Mouse (Mus musculus): ENCODE data around the gene Accsl. TPM values are rescaled to one million over a fixed set of nuclear protein-coding genes. Genes with fewer than 3 reads are reported as not detected.
A peak's percentile ranks its signal among the peaks of the same experiment; 100 is the strongest.

Accsl gene
- total and polyA plus RNA-seq, 2 experiments from 2014 or later = 0.22 to 1.2 TPM

DNA sequence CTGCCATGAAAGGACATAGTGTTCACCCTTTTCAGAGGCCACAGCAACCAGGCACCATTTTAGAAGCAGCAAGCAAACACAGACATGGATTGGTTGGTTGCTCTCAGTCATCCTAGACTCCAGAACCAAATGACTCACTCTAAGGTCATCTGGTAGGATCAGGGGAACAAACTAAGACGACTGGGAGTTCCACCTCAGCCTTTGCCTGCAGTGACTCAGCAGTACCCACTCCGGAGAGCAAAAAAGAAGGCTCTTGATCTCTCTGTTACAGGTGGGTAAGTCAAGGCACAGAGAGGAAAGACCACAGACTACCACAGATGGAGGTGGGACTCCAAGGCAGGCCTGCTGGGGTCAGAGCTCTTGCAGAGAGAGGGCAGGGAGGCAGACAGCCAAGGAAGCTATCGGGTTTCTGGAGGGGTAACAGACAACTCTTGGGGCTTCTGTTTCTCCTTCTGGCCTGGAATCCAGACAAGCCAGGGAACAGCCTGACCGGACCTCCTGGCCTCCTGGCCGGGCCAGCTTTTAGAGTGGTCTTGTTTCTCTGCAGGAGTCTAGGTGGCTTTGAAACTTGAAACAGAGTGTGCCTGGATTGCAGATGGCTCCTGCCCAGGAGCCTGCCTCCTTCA, 33.8 kb upstream of the Accsl start:
- H3K4me3 ChIP-seq (ENCODE audit: low read depth, low read length) = no peak overlapping the region
- no peaks in the 10 kb centered on the region for H3K9me3 ChIP-seq (ENCODE audit: low read length)
- DNase-seq (no peak), ATAC-seq (no peak)
- no peak overlapping the region for H3K9ac ChIP-seq
- H3K27ac ChIP-seq (ENCODE audit: low read depth, low read length) = no peak overlapping the region
- TF ChIP-seq CTCF (IDR thresholded peaks at IDR 0.05; ENCODE audit: low read depth) = no peak
- H3K36me3 ChIP-seq (ENCODE audit: insufficient read depth) = no peaks in the 10 kb centered on the region
- H3K4me2 ChIP-seq (ENCODE audit: low read depth) = no peak overlapping the region
- H3K4me1 ChIP-seq (ENCODE audit: insufficient read depth) = peaks cover 9% of the 10 kb centered on the region; the same call in 1 of the 2 replicates
- 74% methylated on average over 5 of the region's 5 CpGs for WGBS
- no peaks in the 10 kb centered on the region for H3K27me3 ChIP-seq (ENCODE audit: insufficient read depth, low read length)

DNA sequence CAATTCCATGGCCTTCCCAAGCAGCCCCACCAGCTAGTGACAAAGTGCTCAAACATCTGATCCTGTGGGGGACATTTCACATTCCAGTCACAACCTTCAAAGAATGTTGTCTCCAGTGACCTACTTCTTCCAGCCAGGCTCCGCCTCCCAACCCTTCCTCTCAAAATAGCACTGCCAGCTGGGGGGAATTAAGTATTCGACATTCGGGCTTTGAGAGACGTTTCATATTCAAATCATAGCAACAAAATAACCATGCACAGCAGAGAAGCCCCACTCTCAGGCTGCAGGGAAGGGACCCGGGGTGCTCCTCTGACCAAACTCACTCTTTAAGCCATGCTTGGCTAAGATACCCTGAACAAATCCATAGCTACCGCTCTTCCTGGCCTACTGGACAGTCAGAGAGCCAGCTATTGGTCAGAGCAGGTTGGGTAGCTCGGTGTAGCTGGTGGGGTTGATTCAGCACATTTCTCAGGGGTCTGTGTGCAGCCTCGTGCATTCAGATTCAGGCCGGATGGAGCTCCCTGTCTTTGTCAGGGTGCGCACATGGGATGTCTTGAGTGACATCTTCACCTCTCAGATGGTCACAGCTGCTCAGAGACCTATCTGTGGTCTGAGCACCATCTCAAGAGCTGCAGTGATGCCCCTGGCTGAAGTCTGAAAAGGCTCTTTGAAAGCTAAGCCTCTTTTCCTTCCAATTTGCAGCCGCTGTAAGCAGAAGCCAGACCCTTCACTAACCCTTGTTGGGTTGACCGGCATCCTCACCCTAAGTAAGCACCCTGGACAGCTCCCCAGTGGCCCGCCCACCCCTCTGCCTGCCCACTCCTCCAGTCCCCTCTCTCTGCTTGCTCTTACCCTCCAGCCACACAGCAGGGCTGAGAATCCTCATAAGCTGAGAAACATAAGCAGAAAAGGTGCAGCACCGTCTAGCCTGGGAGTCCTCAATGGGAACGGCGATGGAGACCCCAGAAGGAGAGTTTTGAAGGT, 30.7 kb upstream of the Accsl start:
- H3K36me3 ChIP-seq (ENCODE audit: insufficient read depth) = no peaks in the 10 kb centered on the region
- H3K9ac ChIP-seq = no peak overlapping the region
- H3K27ac ChIP-seq (ENCODE audit: low read depth, low read length) = peak overlapping the region; percentile 60
- no peaks in the 10 kb centered on the region for H3K27me3 ChIP-seq (ENCODE audit: insufficient read depth, low read length)
- no peaks in the 10 kb centered on the region for H3K4me1 ChIP-seq (ENCODE audit: insufficient read depth)
- no peaks in the 10 kb centered on the region for H3K9me3 ChIP-seq (ENCODE audit: low read length)
- no peak overlapping the region for H3K4me2 ChIP-seq (ENCODE audit: low read depth)
- peak; percentile 80 for ATAC-seq
- H3K4me3 ChIP-seq (ENCODE audit: low read depth, low read length) = no peak overlapping the region
- no peak for TF ChIP-seq CTCF (IDR thresholded peaks at IDR 0.05; ENCODE audit: low read depth)
- 39% methylated on average over 16 of the region's 16 CpGs for WGBS
- DNase-seq = peak; percentile 59

DNA sequence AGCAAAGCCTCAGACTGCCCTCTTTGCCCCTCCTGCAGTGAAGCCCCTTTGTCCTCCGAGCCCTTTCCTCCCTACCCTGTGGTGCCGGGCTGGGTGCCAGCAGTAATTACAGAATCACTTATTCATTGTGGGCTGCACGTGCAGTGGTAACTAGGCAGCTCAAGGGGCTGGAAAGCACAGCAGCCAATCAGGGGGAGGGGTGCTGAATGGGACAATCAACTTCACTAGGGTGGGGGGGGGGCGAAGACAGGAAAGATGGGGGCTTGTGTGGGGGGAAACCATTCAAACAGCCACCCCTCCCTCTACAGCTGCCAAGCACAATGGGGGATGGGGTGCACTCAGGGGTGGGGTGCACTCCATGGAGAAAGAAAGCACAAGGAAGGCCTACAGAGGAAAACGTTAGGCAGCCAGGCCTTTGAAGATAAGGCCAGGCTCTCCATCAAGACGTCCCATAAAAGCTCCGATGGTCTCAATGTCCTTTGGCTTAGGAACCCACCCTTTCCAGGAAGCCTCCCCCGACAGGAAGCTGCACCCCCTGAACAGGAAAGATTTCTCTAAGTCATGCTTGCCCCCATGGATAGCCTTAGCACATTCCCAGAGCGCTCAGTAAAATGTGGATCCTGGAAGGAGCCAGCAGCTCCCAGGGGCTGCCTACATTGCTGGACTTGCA, 22.8 kb upstream of the Accsl start:
- DNase-seq = peak; percentile 93

DNA sequence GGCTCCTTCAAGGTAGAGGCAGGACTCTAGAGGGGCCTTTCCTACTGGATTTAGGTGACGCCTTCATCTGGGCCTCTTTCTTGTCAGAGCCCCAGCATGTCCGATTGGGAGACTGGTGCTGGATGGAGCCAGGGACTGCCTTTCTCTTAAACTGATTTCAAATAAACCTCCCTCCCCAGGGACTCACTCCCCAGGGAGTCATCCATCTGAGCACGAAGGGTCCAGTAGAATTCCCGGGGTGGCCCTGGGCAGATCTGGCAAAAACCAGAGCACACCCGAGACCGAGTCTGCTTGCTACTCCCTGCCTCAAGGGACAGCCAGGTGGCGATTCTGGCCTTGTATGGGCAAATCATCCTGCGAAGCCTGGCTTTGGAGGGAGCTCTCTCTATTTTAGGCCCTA, 21.2 kb upstream of the Accsl start:
- no peak for TF ChIP-seq CTCF (IDR thresholded peaks at IDR 0.05; ENCODE audit: low read depth)
- Histone ChIP-seq H3K36me3 (ENCODE audit: insufficient read depth) (no peaks in the 10 kb centered on the region), H3K9me3 (ENCODE audit: low read length) (no peaks in the 10 kb centered on the region), H3K9ac (no peak overlapping the region), H3K4me2 (ENCODE audit: low read depth) (no peak overlapping the region), H3K27ac (ENCODE audit: low read depth, low read length) (no peak overlapping the region), H3K27me3 (ENCODE audit: insufficient read depth, low read length) (no peaks in the 10 kb centered on the region), H3K4me3 (ENCODE audit: low read depth, low read length) (no peak overlapping the region), H3K4me1 (ENCODE audit: insufficient read depth) (peaks cover 4% of the 10 kb centered on the region; the same call in 1 of the 2 replicates)
- WGBS = 78% methylated on average over 8 of the region's 8 CpGs
- ATAC-seq (no peak), DNase-seq (no peak)

More for the DNA sequence above, 22.8 kb upstream of the Accsl start:
- Histone ChIP-seq H3K4me2 (ENCODE audit: low read depth) (no peak overlapping the region), H3K27ac (ENCODE audit: low read depth, low read length) (peak overlapping the region; percentile 87), H3K27me3 (ENCODE audit: insufficient read depth, low read length) (no peaks in the 10 kb centered on the region), H3K4me1 (ENCODE audit: insufficient read depth) (peaks cover 4% of the 10 kb centered on the region; the same call in 1 of the 2 replicates), H3K4me3 (ENCODE audit: low read depth, low read length) (no peak overlapping the region), H3K36me3 (ENCODE audit: insufficient read depth) (no peaks in the 10 kb centered on the region), H3K9ac (0 out of 2 replicates have a peak overlapping the region, but pooled peaks have one; percentile 15), H3K9me3 (ENCODE audit: low read length) (no peaks in the 10 kb centered on the region)
- peak; percentile 98 for ATAC-seq
- TF ChIP-seq CTCF (IDR thresholded peaks at IDR 0.05; ENCODE audit: low read depth) = no peak
- WGBS = 8% methylated on average over 8 of the region's 9 CpGs

DNA sequence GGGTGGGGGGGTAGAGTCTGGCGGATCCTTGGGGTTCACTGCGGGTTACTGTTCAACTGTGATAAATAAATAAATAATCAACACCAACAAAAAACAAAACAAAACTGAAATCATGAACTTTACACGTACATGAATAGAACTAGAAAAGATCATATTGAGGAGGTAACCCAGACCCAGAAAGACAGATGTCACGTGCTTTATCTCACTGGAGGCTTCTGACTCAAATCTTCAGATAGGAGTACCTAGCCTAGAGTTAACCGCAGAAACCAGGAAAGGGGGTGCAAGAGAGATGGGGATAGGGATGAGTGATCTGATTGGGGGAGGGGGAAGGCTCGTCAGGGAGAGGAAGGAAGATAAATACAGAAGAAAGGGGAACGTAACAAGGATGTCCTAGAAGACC, 20.1 kb upstream of the Accsl start:
- Histone ChIP-seq H3K4me3 (ENCODE audit: low read depth, low read length) (no peak overlapping the region), H3K9me3 (ENCODE audit: low read length) (no peaks in the 10 kb centered on the region), H3K4me2 (ENCODE audit: low read depth) (no peak overlapping the region), H3K4me1 (ENCODE audit: insufficient read depth) (peaks cover 4% of the 10 kb centered on the region; the same call in 1 of the 2 replicates), H3K36me3 (ENCODE audit: insufficient read depth) (no peaks in the 10 kb centered on the region), H3K27me3 (ENCODE audit: insufficient read depth, low read length) (no peaks in the 10 kb centered on the region), H3K27ac (ENCODE audit: low read depth, low read length) (no peak overlapping the region), H3K9ac (no peak overlapping the region)
- WGBS = 92% methylated on average over 7 of the region's 7 CpGs
- ATAC-seq (no peak), DNase-seq (no peak)
- TF ChIP-seq CTCF (IDR thresholded peaks at IDR 0.05; ENCODE audit: low read depth) = no peak

DNA sequence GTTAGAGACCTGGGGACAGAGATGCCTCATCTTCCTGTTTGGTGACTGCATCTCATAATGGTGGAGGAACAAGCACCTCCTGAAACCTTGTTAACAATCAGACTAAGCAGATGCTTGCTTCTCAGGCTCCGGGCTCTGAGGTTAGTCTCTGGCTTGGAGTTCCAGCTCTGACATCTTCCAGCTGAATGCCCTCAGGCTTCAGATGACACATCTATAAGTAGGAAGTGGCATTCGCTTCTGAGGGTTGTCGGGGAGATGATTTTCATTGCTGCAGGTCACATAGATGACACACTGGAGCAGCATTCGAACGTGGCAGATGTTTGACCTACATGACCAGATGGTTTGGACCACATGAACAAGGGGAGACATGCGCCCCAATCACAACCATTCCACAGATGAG, 19.4 kb upstream of the Accsl start:
- Histone ChIP-seq H3K4me2 (ENCODE audit: low read depth) (no peak overlapping the region), H3K4me3 (ENCODE audit: low read depth, low read length) (no peak overlapping the region), H3K36me3 (ENCODE audit: insufficient read depth) (no peaks in the 10 kb centered on the region), H3K4me1 (ENCODE audit: insufficient read depth) (peaks cover 4% of the 10 kb centered on the region; the same call in 1 of the 2 replicates), H3K27ac (ENCODE audit: low read depth, low read length) (no peak overlapping the region), H3K9ac (no peak overlapping the region), H3K9me3 (ENCODE audit: low read length) (no peaks in the 10 kb centered on the region), H3K27me3 (ENCODE audit: insufficient read depth, low read length) (no peaks in the 10 kb centered on the region)
- 94% methylated on average over 6 of the region's 6 CpGs for WGBS
- TF ChIP-seq CTCF (IDR thresholded peaks at IDR 0.05; ENCODE audit: low read depth) = no peak
- DNase-seq (no peak), ATAC-seq (no peak)

Data from forebrain, postnatal 0 days (tissue).